Mouse (Mus musculus) liver, adult 2 months (tissue): ENCODE results near the gene Hpcal1.

Experiments
- CTCF ChIP-seq: fragments of 200-500 bp; IDR thresholded peaks from 2 replicates; pipeline ENCODE4 v1.5.1; 2011; ENCODE audit warnings: low read depth, low read length, control low read depth
- POLR2A ChIP-seq: fragments of 200-500 bp; IDR thresholded peaks from 2 replicates; pipeline ENCODE4 v1.6.1; 2011; ENCODE audit warnings: low read length, control low read depth; ENCODE audit not compliant: insufficient read depth; ENCODE audit errors: extremely low read depth

- TF ChIP-seq POLR2A, result no peak
- TF ChIP-seq CTCF, result no peak
Observed at GRCm38 (mm10) chr12:17651223-17652095, 39.2 kb upstream of the Hpcal1 start.
